Mouse (Mus musculus): ENCODE results near the gene Card10.
A peak's percentile ranks its signal among the peaks of the same experiment; 100 is the strongest.

GRCm38 (mm10) chr15:78848467-78848866 lies 45.6 kb upstream of the Card10 start:
- TF ChIP-seq CTCF (IDR thresholded peaks at IDR 0.05; ENCODE audit: extremely low read depth, insufficient read depth, insufficient read length, insufficient replicate concordance) (peak; percentile 78; the same call in 1 of the 2 replicates), POLR2A (IDR thresholded peaks at IDR 0.05; ENCODE audit: low read depth, low read length) (no peak)

Data from spleen, adult 2 months (tissue).